Mouse (Mus musculus) hindbrain, embryonic 14.5 days (tissue): ENCODE results near the gene Atp13a1. TPM values are rescaled to one million over a fixed set of nuclear protein-coding genes. Genes with fewer than 3 reads are reported as not detected.

Experiments
- ATAC-seq: fragments of 200-750 bp; cut with Nextera tagmentation; 2 replicates; pipeline ENCODE4 v1.8.0; 2017; ENCODE audit warnings: moderate number of reproducible peaks, mild to moderate bottlenecking, moderate TSS enrichment, moderate library complexity; ENCODE audit not compliant: low FRiP score
- DNase-seq: peaks from one replicate; pipeline ENCODE4 v3.0.0-alpha.2; 2015; ENCODE audit warnings: low spot score
- H3K27ac ChIP-seq: fragments of 300-500 bp; sonication (generic); 2 replicates; pipeline ENCODE4 v1.5.1; 2014; ENCODE audit warnings: mild to moderate bottlenecking, moderate library complexity
- H3K27me3 ChIP-seq: fragments of 300-500 bp; sonication (generic); 2 replicates; pipeline ENCODE4 v1.6.1; 2014; ENCODE audit warnings: mild to moderate bottlenecking, low read length, mixed read lengths; ENCODE audit not compliant: control insufficient read depth, insufficient read depth
- H3K36me3 ChIP-seq: fragments of 300-500 bp; sonication (generic); replicated peaks from 2 replicates; pipeline ENCODE4 v1.6.1; 2014; ENCODE audit not compliant: control insufficient read depth, insufficient read depth
- H3K4me1 ChIP-seq: fragments of 300-500 bp; sonication (generic); replicated peaks from 2 replicates; pipeline ENCODE4 v1.6.1; 2014; ENCODE audit warnings: antibody characterized with exemption, low read length, mixed read lengths; ENCODE audit not compliant: control insufficient read depth, insufficient read depth
- H3K4me2 ChIP-seq: fragments of 300-500 bp; sonication (generic); replicated peaks from 2 replicates; pipeline ENCODE4 v1.6.1; 2014; ENCODE audit warnings: mild to moderate bottlenecking, moderate library complexity
- H3K4me3 ChIP-seq: fragments of 300-500 bp; sonication (generic); replicated peaks from 2 replicates; pipeline ENCODE4 v1.5.1; 2014; ENCODE audit warnings: mild to moderate bottlenecking, low read length
- H3K9ac ChIP-seq: fragments of 300-500 bp; sonication (generic); 2 replicates; pipeline ENCODE4 v1.6.1; 2014
- H3K9me3 ChIP-seq: fragments of 300-500 bp; sonication (generic); 2 replicates; pipeline ENCODE4 v1.6.1; 2016; ENCODE audit warnings: low read length; ENCODE audit not compliant: control insufficient read depth
- WGBS: fragments of 180-500 bp; shearing (Covaris S2); extraction: QIAGEN DNeasy Blood & Tissue Kit; methylation state at CpG from one replicate; pipeline ENCODE4 v1.1.7; 2014; 5-methylcytosine and 5-hydroxymethylcytosine counted together
- polyA plus RNA-seq: library from polyadenylated mRNA; unstranded; fragments of >200 nt; fragmentation: Nextera tagmentation; extraction: Ambion mirVana; gene quantifications from 2 replicates; pipeline ENCODE4 v1.2.1, GENCODE M21; 2014

Gene Atp13a1
- polyA plus RNA-seq, 1 experiment from 2014 or later, result 48.3 TPM

- H3K36me3 ChIP-seq, result 0 out of 2 replicates have a peak, but pooled peaks cover under 1% of the 10 kb centered on the region
- no peak for DNase-seq
- H3K4me3 ChIP-seq, result no peak overlapping the region
- no peak overlapping the region for H3K9ac ChIP-seq
- no peaks in the 10 kb centered on the region for H3K27me3 ChIP-seq
- H3K9me3 ChIP-seq, result no peaks in the 10 kb centered on the region
- no peak overlapping the region for H3K27ac ChIP-seq
- WGBS, result 94% methylated on average over 10 of the region's 10 CpGs
- no peak overlapping the region for H3K4me2 ChIP-seq
- no peaks in the 10 kb centered on the region for H3K4me1 ChIP-seq
- ATAC-seq, result no peak
Measured at GRCm38 (mm10) chr8:69853869-69854268, 62.9 kb downstream of the Atp13a1 start.

Other genes with a start within 250 kb of the Atp13a1 start
- gene Zfp868, start 165.6 kb upstream of the Atp13a1 start, polyA plus RNA-seq, result 37.7 and 39.2 TPM in 2 replicates
- gene Zfp964, start 136.7 kb upstream of the Atp13a1 start, polyA plus RNA-seq, result 1.6 and 2.2 TPM in 2 replicates
- 24.8 and 29.8 TPM in 2 replicates for gene Zfp869, start 80.4 kb upstream of the Atp13a1 start, polyA plus RNA-seq
- 7.4 and 8.4 TPM in 2 replicates for gene Zfp963, start 41.2 kb upstream of the Atp13a1 start, polyA plus RNA-seq
- gene Gm20422, start 16.3 kb upstream of the Atp13a1 start, polyA plus RNA-seq, result 1.0 and 1.7 TPM in 2 replicates
- gene Zfp866, start within 50 bp of the Atp13a1 start, polyA plus RNA-seq, result 40.3 and 40.5 TPM in 2 replicates
- gene Gmip, start 17.5 kb downstream of the Atp13a1 start, polyA plus RNA-seq, result 22.1 and 27.7 TPM in 2 replicates
- gene Lpar2, start 31.3 kb downstream of the Atp13a1 start, polyA plus RNA-seq, result 0.99 and 1.6 TPM in 2 replicates
- 52.9 and 59.7 TPM in 2 replicates for gene Pbx4, start 41.3 kb downstream of the Atp13a1 start, polyA plus RNA-seq
- gene Cilp2, start 96.5 kb downstream of the Atp13a1 start, polyA plus RNA-seq, result 4.1 and 4.2 TPM in 2 replicates
- 4.6 and 4.7 TPM in 2 replicates for gene Tssk6, start 111.0 kb downstream of the Atp13a1 start, polyA plus RNA-seq
- 201 and 213 TPM in 2 replicates for gene Ndufa13, start 111.4 kb downstream of the Atp13a1 start, polyA plus RNA-seq
- 11.0 and 12.3 TPM in 2 replicates for gene Yjefn3, start 111.5 kb downstream of the Atp13a1 start, polyA plus RNA-seq
- gene Gatad2a, start 205.2 kb downstream of the Atp13a1 start, polyA plus RNA-seq, result 26.4 and 26.5 TPM in 2 replicates